Mouse (Mus musculus): ENCODE measurements at regions not wholly inside any gene's neighbourhood (a gene's known extent, or its start where the extent isn't known, plus 50 kb on each side); places are given as distances from the start of the nearest gene placed in this dataset.

- Histone ChIP-seq H3K4me1 (ENCODE audit: control insufficient read depth in 2 of 2, insufficient read depth in 2 of 2, low read length in 2 of 2, poor library complexity in 1 of 2) (no peaks in the 10 kb centered on the region), H3K27ac (ENCODE audit: insufficient read depth, low read depth, low read length, poor library complexity, severe bottlenecking) (no peak overlapping the region), H3K9ac (ENCODE audit: insufficient read depth, low read depth, low read length, poor library complexity, severe bottlenecking) (no peak overlapping the region), H3K4me3 (ENCODE audit: insufficient read depth in 1 of 2, low read depth in 1 of 2, low read length in 2 of 2, poor library complexity in 1 of 2, severe bottlenecking in 1 of 2) (no peak overlapping the region), H3K36me3 (ENCODE audit: control insufficient read depth, insufficient read depth, low read length, poor library complexity, severe bottlenecking) (no peaks in the 10 kb centered on the region), H3K9me3 (ENCODE audit: control insufficient read depth, insufficient read depth, low read depth, low read length) (no peaks in the 10 kb centered on the region)
- in situ Hi-C loops (cut with MboI; ENCODE audit: low sequenced_read_pairs in 2 of 2, unreplicated experiment in 2 of 2), result no loop called here
- TF ChIP-seq MAFK (IDR thresholded peaks at IDR 0.05; ENCODE audit: insufficient read depth, low read depth, low read length) (no peak), HCFC1 (IDR thresholded peaks at IDR 0.05; ENCODE audit: borderline replicate concordance, insufficient read depth, low read length) (no peak), ZC3H11A (IDR thresholded peaks at IDR 0.05; ENCODE audit: borderline replicate concordance, low read depth, low read length) (no peak), CHD2 (IDR thresholded peaks at IDR 0.05; ENCODE audit: low read depth, low read length) (no peak), ZNF384 (IDR thresholded peaks at IDR 0.05; ENCODE audit: low read depth, low read length) (no peak)
- DNase-seq (ENCODE audit: low read depth, low spot score), result no peak
These were observed 215.4 kb downstream of the Pcdh10 start for GRCm38 (mm10) chr3:45593561-45593960.

GRCm38 (mm10) chr3:45602278-45602677 lies 224.1 kb downstream of the Pcdh10 start:
- Histone ChIP-seq H3K4me1 (ENCODE audit: control insufficient read depth in 2 of 2, insufficient read depth in 2 of 2, low read length in 2 of 2, poor library complexity in 1 of 2) (no peaks in the 10 kb centered on the region), H3K36me3 (ENCODE audit: control insufficient read depth, insufficient read depth, low read length, poor library complexity, severe bottlenecking) (no peaks in the 10 kb centered on the region), H3K9me3 (ENCODE audit: control insufficient read depth, insufficient read depth, low read depth, low read length) (no peaks in the 10 kb centered on the region), H3K4me3 (ENCODE audit: insufficient read depth in 1 of 2, low read depth in 1 of 2, low read length in 2 of 2, poor library complexity in 1 of 2, severe bottlenecking in 1 of 2) (no peak overlapping the region), H3K9ac (ENCODE audit: insufficient read depth, low read depth, low read length, poor library complexity, severe bottlenecking) (no peak overlapping the region), H3K27ac (ENCODE audit: insufficient read depth, low read depth, low read length, poor library complexity, severe bottlenecking) (no peak overlapping the region)
- no peak for DNase-seq (ENCODE audit: low read depth, low spot score)
- in situ Hi-C loops (cut with MboI; ENCODE audit: low sequenced_read_pairs in 2 of 2, unreplicated experiment in 2 of 2), result no loop called here
- TF ChIP-seq CHD2 (IDR thresholded peaks at IDR 0.05; ENCODE audit: low read depth, low read length), result no peak
- no peak for TF ChIP-seq MAFK (IDR thresholded peaks at IDR 0.05; ENCODE audit: insufficient read depth, low read depth, low read length)

DNA sequence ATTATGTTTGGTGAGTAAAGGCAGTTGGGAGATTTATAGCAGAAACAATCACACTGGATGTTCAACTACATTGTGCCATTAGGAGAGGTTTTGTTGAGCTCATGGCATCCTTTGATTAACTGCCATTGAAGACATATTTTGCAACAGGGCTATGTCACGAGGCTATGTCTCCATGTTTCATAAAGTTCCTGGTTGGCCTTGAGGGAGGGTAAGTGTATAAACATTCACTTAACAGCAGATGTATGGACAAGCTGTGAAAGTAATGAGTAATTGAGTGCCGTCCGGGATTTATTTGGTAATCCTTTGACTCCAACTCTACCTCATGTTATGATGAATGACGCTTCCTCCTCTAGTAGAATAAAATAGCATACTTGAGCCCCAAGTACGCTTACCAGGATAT lies 225.0 kb downstream of the Pcdh10 start:
- H3K9ac ChIP-seq (ENCODE audit: insufficient read depth, low read depth, low read length, poor library complexity, severe bottlenecking), result no peak overlapping the region
- TF ChIP-seq ZC3H11A (IDR thresholded peaks at IDR 0.05; ENCODE audit: borderline replicate concordance, low read depth, low read length), result no peak
- no peak for TF ChIP-seq CHD2 (IDR thresholded peaks at IDR 0.05; ENCODE audit: low read depth, low read length)
- TF ChIP-seq HCFC1 (IDR thresholded peaks at IDR 0.05; ENCODE audit: borderline replicate concordance, insufficient read depth, low read length), result no peak
- TF ChIP-seq MAFK (IDR thresholded peaks at IDR 0.05; ENCODE audit: insufficient read depth, low read depth, low read length), result no peak
- TF ChIP-seq ZNF384 (IDR thresholded peaks at IDR 0.05; ENCODE audit: low read depth, low read length), result no peak
- H3K4me3 ChIP-seq (ENCODE audit: insufficient read depth in 1 of 2, low read depth in 1 of 2, low read length in 2 of 2, poor library complexity in 1 of 2, severe bottlenecking in 1 of 2), result no peak overlapping the region
- H3K9me3 ChIP-seq (ENCODE audit: control insufficient read depth, insufficient read depth, low read depth, low read length), result no peaks in the 10 kb centered on the region
- no peak overlapping the region for H3K27ac ChIP-seq (ENCODE audit: insufficient read depth, low read depth, low read length, poor library complexity, severe bottlenecking)
- no peaks in the 10 kb centered on the region for H3K36me3 ChIP-seq (ENCODE audit: control insufficient read depth, insufficient read depth, low read length, poor library complexity, severe bottlenecking)
- DNase-seq (ENCODE audit: low read depth, low spot score), result no peak
- in situ Hi-C loops (cut with MboI; ENCODE audit: low sequenced_read_pairs in 2 of 2, unreplicated experiment in 2 of 2), result no loop called here
- H3K4me1 ChIP-seq (ENCODE audit: control insufficient read depth in 2 of 2, insufficient read depth in 2 of 2, low read length in 2 of 2, poor library complexity in 1 of 2), result no peaks in the 10 kb centered on the region

DNA sequence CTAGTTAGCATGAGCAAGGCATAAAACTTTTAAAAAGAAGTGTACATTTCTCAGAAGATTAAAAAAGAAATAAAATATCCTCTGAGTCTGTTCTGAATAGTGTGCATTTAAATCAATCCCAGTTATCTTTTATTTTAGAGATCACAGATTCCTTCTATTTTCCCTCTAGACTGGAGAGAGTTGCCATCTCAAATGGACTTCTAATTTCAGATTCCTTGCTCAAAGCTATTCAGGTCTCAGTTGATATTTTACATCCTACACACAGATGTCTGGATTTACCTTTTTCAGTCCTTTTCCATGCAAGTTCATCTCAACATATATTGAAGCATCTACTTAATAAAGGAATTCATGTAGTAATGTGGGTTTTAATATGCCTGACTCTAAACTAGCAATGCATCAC lies 242.5 kb downstream of the Pcdh10 start:
- no peak overlapping the region for H3K4me3 ChIP-seq (ENCODE audit: insufficient read depth in 1 of 2, low read depth in 1 of 2, low read length in 2 of 2, poor library complexity in 1 of 2, severe bottlenecking in 1 of 2)
- H3K4me1 ChIP-seq (ENCODE audit: control insufficient read depth in 2 of 2, insufficient read depth in 2 of 2, low read length in 2 of 2, poor library complexity in 1 of 2), result no peaks in the 10 kb centered on the region
- TF ChIP-seq HCFC1 (IDR thresholded peaks at IDR 0.05; ENCODE audit: borderline replicate concordance, insufficient read depth, low read length), result no peak
- TF ChIP-seq ZC3H11A (IDR thresholded peaks at IDR 0.05; ENCODE audit: borderline replicate concordance, low read depth, low read length), result no peak
- no peak for TF ChIP-seq MAFK (IDR thresholded peaks at IDR 0.05; ENCODE audit: insufficient read depth, low read depth, low read length)
- no peak for TF ChIP-seq ZNF384 (IDR thresholded peaks at IDR 0.05; ENCODE audit: low read depth, low read length)
- no peak for TF ChIP-seq CHD2 (IDR thresholded peaks at IDR 0.05; ENCODE audit: low read depth, low read length)
- no peak overlapping the region for H3K9ac ChIP-seq (ENCODE audit: insufficient read depth, low read depth, low read length, poor library complexity, severe bottlenecking)
- no peaks in the 10 kb centered on the region for H3K9me3 ChIP-seq (ENCODE audit: control insufficient read depth, insufficient read depth, low read depth, low read length)
- H3K36me3 ChIP-seq (ENCODE audit: control insufficient read depth, insufficient read depth, low read length, poor library complexity, severe bottlenecking), result no peaks in the 10 kb centered on the region
- no peak overlapping the region for H3K27ac ChIP-seq (ENCODE audit: insufficient read depth, low read depth, low read length, poor library complexity, severe bottlenecking)
- in situ Hi-C loops (cut with MboI; ENCODE audit: low sequenced_read_pairs in 2 of 2, unreplicated experiment in 2 of 2), result no loop called here
- DNase-seq (ENCODE audit: low read depth, low spot score), result no peak

- Histone ChIP-seq H3K27ac (ENCODE audit: insufficient read depth, low read depth, low read length, poor library complexity, severe bottlenecking) (no peak overlapping the region), H3K9ac (ENCODE audit: insufficient read depth, low read depth, low read length, poor library complexity, severe bottlenecking) (no peak overlapping the region), H3K4me3 (ENCODE audit: insufficient read depth in 1 of 2, low read depth in 1 of 2, low read length in 2 of 2, poor library complexity in 1 of 2, severe bottlenecking in 1 of 2) (no peak overlapping the region), H3K36me3 (ENCODE audit: control insufficient read depth, insufficient read depth, low read length, poor library complexity, severe bottlenecking) (no peaks in the 10 kb centered on the region), H3K9me3 (ENCODE audit: control insufficient read depth, insufficient read depth, low read depth, low read length) (no peaks in the 10 kb centered on the region), H3K4me1 (ENCODE audit: control insufficient read depth in 2 of 2, insufficient read depth in 2 of 2, low read length in 2 of 2, poor library complexity in 1 of 2) (no peaks in the 10 kb centered on the region)
- TF ChIP-seq ZC3H11A (IDR thresholded peaks at IDR 0.05; ENCODE audit: borderline replicate concordance, low read depth, low read length) (no peak), HCFC1 (IDR thresholded peaks at IDR 0.05; ENCODE audit: borderline replicate concordance, insufficient read depth, low read length) (no peak), ZNF384 (IDR thresholded peaks at IDR 0.05; ENCODE audit: low read depth, low read length) (no peak), MAFK (IDR thresholded peaks at IDR 0.05; ENCODE audit: insufficient read depth, low read depth, low read length) (no peak), CHD2 (IDR thresholded peaks at IDR 0.05; ENCODE audit: low read depth, low read length) (no peak)
- in situ Hi-C loops (cut with MboI; ENCODE audit: low sequenced_read_pairs in 2 of 2, unreplicated experiment in 2 of 2), result no loop called here
- no peak for DNase-seq (ENCODE audit: low read depth, low spot score)
These were observed 267.8 kb downstream of the Pcdh10 start for GRCm38 (mm10) chr3:45645856-45646450.

All from ES-E14 (cell line).